Mouse (Mus musculus) yolk sac, embryonic 10.5 days (tissue): ENCODE measurements around the gene Tex26.
A peak's percentile ranks its signal among the peaks of the same experiment; 100 is the strongest.

Source experiments
- DNase-seq: peaks from one replicate; pipeline ENCODE4 v3.0.0-alpha.2; 2017; ENCODE audit warnings: low spot score

The Tex26 gene

DNA sequence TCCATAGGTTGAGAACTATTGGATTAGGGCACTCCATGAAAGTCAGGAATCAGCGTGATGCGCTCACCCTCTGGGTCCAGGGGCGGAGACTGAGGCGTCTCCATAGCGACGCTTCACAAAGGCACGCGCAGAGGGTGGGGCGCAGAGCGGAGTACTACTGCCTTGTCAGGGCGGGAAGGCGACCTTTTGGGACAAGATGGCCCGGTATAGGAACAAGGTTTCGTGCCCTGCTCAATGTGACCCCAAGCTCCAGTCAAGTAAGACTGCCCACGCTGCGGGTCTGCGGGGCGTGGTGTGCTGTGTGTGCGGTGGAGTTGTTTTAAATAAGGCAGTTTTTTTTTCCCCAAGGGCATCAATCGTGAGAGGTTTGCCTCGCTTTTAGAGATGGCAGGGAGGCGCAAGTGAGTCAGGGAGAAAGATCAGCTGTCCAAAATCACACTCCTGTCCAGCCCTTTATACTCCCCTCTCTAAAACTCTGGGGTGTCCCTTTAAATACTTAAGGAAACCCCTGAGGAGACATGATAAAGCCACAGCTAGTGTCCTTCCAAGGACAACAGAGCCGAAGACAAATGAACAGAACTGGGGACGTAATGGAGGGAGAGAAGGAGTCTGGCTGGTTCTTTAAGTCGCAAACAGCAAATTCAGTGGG lies at the start of gene Tex26:
Gene Tex26 (plus strand): TSS at position 130 of the 649 bp plus-strand sequence.
- DNase-seq, result peak; percentile 71

DNA sequence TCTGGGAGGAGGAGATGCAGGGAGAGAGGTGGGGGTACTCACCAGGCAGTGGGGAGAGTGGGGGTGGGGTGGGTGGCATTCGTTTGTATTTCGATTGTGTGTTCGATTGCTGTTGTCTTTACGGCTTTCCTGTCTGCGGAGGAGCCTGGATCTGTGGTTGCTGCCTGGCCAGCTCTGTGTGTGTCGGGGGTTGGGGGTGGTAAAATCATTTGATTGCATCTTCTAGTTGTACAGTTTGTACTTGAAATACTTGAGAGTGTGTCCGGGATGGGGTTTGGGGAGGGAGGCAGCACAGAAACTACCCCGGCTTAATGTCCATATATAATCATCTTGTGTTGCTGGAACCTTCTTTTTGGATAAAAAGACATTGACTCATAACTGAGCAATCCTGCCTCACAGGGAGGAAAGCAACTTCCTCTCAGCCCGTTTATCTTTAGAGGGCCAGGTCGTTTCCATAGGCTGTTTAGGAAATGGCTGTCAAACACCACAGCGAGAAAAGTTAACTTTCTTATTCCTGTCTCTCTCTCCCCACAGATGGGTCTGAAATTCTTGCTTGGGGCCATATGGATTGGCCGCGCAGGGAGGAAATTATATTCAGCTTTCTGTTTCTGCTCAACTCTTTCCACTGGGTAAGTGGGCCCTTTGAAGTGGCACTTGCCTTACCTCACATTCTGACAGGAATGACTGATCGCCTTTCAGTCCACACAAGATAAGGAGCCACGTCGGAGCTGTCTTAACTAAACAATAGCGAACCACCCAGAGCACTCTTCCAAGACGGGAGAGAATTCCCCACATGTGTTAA lies 47.7 kb upstream of the Tex26 start:
- no peak for DNase-seq

DNA sequence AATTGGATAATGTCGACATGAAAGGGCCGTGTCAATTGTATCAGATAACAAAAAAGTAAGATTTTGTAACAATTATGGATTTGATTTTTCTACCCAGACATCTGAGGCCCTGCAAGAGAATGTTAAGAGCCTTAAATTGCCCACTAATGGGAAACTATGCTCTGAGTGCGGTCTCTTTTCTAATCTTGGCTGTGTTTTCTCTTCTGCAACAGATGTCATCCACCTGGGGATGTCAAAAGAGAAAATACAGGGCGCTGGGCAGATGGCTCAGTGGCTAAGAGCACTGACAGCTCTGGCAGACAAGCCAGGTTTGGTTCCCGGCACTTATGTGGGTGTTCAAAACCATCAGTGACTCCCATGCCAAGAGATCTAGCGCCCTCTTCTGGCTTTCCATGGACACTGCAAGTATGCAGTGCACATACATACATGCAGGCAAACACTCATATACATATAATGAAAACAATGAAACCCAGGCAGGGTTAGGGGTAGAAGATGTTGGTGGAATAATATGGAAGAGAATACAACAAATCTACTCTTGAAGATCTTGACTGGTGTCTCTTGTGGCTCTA lies 47.0 kb upstream of the Tex26 start:
- no peak for DNase-seq

GRCm38 (mm10) chr5:149401446-149401975 lies 37.9 kb upstream of the Tex26 start:
- no peak for DNase-seq

GRCm38 (mm10) chr5:149402029-149402428 lies 37.4 kb upstream of the Tex26 start:
- DNase-seq, result no peak

DNA sequence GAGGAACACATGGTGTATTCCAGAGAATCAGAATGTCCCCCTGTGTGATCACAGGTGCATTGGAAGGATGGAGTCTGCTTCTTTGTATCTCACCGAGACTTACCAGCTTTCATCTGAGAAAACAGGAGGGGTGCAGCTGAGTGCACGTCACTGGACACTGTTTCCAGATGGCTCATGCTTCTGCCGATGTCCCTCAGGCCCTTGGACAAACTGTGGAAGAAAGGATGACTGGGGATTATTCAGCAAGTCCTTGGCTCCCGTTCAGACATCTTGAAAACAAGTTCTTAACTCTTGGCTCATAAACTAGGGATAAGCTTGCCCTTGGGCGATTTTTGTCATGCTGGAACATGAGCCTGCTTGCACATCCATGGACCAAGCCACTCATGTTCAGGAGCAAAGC lies 36.1 kb upstream of the Tex26 start:
- no peak for DNase-seq

DNA sequence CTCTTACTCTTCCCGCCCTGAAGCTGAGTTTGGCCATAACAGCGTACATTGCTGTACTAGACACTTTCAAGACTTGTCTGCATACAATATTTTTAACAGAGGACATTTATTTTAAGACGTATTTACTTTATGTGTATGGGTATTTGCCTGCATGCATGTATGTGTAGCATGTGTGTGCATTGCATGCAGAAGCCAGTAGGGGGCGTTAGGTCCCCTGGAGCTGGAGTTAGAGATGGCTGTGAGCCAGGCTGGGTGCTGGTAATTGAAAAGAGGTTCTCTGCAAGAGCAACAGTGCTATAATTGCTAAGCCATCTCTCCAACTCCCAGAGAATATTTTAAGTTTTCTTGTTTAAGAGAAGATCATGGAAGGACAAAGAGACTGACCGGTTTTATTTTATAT lies 34.8 kb upstream of the Tex26 start:
- DNase-seq, result no peak

DNA sequence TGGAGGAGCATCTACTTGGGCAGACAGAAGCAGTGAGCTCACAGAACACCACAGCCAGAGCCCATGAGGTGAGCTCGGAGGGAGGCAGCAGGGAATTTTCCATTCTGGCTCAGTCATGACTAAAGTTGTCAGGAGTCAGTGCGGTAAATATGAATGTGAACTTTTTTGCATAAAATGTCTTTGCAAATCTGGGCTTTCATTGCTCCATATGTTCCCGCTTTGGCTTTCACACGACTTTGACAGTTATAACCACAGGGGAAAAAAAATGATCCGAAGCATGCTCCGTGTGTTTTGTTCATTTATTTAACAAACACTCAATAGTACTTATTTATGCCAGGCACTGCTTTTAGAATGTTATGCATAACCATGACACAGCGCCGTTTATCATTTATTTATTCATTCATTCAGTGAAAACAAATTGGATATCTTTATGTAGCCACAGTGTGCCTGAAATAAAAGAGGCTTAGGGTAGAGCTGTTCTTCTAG lies 32.6 kb upstream of the Tex26 start:
- DNase-seq, result no peak

GRCm38 (mm10) chr5:149409502-149409901 lies 30.0 kb upstream of the Tex26 start:
- DNase-seq, result no peak

GRCm38 (mm10) chr5:149411509-149412193 lies 27.8 kb upstream of the Tex26 start, which contains the start of gene Medag:
TSS of gene Medag (plus strand) at chr5:149411749.
- no peak for DNase-seq

DNA sequence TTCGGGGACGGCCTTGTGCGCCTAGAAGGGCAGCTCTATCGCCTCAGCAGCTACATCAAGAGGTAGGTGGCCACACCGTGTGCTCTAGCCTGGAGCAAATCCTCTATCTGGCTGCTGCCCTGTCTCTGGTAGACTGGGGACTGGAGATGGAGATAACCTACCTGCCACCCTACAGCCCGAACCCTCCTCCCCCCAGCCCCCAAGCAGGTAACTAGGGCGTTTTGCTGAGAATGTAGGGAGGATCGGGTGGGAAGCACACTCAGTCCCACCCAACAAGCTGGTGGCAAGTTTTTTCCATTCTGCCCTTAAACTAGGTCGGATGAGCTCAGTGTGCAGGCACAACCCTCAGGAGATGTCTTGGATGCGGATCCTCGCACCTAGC lies 27.3 kb upstream of the Tex26 start:
- no peak for DNase-seq

GRCm38 (mm10) chr5:149412671-149413070 lies 26.8 kb upstream of the Tex26 start:
- DNase-seq, result no peak

- no peak for DNase-seq
Measured at GRCm38 (mm10) chr5:149414369-149415167, 24.9 kb upstream of the Tex26 start.

- no peak for DNase-seq
Measured at GRCm38 (mm10) chr5:149417381-149417780, 22.1 kb upstream of the Tex26 start.

GRCm38 (mm10) chr5:149426525-149426924 lies 12.9 kb upstream of the Tex26 start:
- DNase-seq, result no peak

GRCm38 (mm10) chr5:149427277-149428060 lies 12.0 kb upstream of the Tex26 start:
- DNase-seq, result no peak

DNA sequence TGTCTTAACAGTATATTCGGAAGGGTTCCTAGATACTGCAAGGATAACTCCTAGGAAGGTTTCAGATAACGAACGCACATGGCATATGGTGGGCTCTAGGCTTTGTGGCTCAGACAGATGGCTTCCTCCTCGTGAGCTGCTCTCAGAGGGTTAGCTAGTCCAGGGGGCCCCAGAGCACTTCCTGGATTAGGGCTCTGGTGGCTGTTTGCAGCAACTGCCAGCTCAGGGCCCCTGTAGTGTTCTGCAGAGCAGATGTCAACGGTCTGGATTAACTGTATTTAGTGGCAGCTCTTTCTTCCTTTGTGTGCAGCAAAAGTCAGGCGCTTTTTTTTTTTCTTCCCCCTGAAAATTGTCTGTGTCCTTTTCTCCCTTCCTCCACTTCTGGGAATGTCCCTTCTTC lies 11.1 kb upstream of the Tex26 start:
- DNase-seq, result no peak

DNA sequence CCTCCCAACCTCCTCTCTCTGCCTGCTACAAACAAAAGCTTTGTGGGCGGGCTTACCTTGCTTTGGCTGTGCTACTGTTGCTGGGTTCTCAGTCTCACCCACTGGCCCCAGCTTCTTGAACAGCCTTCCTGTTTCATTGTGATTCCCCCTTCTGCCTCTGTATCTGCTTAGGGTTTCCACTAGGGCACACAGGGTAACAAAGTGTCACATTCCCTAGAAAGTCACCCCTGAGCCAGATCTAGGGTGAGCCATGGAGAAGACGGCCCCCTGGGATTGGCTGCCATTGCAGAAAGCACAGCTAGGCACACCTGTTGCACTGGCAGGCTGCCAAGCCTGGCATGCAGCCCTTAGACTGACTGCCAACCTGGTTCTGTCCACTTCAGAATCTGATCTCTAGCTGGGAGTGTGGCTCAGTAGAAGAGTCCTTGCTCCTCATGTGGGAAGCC lies 10.6 kb upstream of the Tex26 start:
- no peak for DNase-seq

DNA sequence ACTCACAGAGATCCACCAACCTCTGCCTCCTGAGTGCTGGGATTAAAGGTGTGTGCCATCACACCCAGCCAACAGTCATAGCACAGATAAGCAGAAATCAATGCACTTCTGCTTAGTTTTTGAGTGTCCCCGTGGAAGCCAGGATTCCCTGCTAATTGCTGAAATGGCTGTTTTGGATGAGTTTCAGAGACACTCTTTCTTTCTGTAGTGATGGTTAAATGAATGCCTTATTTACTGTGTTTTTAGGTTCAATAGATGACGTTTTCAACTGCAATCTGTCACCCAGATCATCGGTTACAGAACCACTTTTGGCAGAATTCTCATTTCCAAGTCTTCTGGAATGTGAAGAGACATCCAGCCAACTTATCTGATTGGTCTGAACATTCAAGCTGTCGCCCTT lies 9.9 kb upstream of the Tex26 start:
- no peak for DNase-seq

- DNase-seq, result no peak
Measured at GRCm38 (mm10) chr5:149430943-149431342, 8.5 kb upstream of the Tex26 start.

DNA sequence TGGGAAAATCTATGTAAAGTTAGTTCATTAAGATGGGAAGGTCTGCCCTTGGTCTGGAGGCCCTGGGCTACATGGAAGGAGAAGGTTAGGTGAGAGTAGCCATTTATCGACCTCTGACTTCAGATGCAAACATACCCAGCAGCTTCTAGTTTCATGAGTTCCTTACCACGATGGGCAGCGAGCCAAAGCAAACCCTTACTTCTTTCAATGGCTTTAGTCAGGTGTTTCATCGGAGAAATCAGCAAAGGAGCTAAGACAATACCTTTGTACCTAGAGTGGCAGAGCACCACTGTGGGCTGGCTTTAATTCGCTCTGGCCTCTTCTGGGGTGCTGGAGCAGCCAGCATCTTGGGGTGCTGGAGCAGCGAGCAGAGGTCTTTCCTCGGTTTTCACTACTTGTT lies 5.8 kb upstream of the Tex26 start:
- no peak for DNase-seq
